Mouse (Mus musculus): ENCODE results near the gene Zfp119a. TPM values are rescaled to one million over a fixed set of nuclear protein-coding genes. Genes with fewer than 3 reads are reported as not detected.

Zfp119a gene
- polyA plus RNA-seq, 1 experiment: not detected

GRCm38 (mm10) chr17:55843067-55843466 is 35.7 kb downstream of the Zfp119a start:
- Histone ChIP-seq H3K9me3 (ENCODE audit: control insufficient read depth, low read length) (no peaks in the 10 kb centered on the region; the same call in 1 of the 2 replicates), H3K36me3 (ENCODE audit: control insufficient read depth) (no peaks in the 10 kb centered on the region), H3K4me1 (ENCODE audit: control insufficient read depth) (no peaks in the 10 kb centered on the region), H3K4me3 (replicated peaks) (no peak overlapping the region), H3K27me3 (ENCODE audit: control insufficient read depth) (no peaks in the 10 kb centered on the region)
- no peak for TF ChIP-seq GATA1 (IDR thresholded peaks at IDR 0.05; ENCODE audit: low read length)

- Histone ChIP-seq H3K4me1 (ENCODE audit: control insufficient read depth) (no peaks in the 10 kb centered on the region), H3K36me3 (ENCODE audit: control insufficient read depth) (no peaks in the 10 kb centered on the region), H3K9me3 (ENCODE audit: control insufficient read depth, low read length) (no peaks in the 10 kb centered on the region), H3K27me3 (ENCODE audit: control insufficient read depth) (no peaks in the 10 kb centered on the region), H3K4me3 (replicated peaks) (no peak overlapping the region)
- TF ChIP-seq TAL1 (IDR thresholded peaks at IDR 0.05; ENCODE audit: low read length) (no peak), GATA1 (IDR thresholded peaks at IDR 0.05; ENCODE audit: low read length) (no peak)
Measured at GRCm38 (mm10) chr17:55821566-55821965, 57.2 kb downstream of the Zfp119a start.

- Histone ChIP-seq H3K4me3 (replicated peaks) (no peak overlapping the region), H3K27me3 (ENCODE audit: control insufficient read depth) (no peaks in the 10 kb centered on the region), H3K36me3 (ENCODE audit: control insufficient read depth) (no peaks in the 10 kb centered on the region), H3K4me1 (ENCODE audit: control insufficient read depth) (no peaks in the 10 kb centered on the region), H3K9me3 (ENCODE audit: control insufficient read depth, low read length) (no peaks in the 10 kb centered on the region)
- no peak for TF ChIP-seq TAL1 (IDR thresholded peaks at IDR 0.05; ENCODE audit: low read length)
- no peak for TF ChIP-seq GATA1 (IDR thresholded peaks at IDR 0.05; ENCODE audit: low read length)
Measured at GRCm38 (mm10) chr17:55816853-55817252, 61.9 kb downstream of the Zfp119a start.

Other genes starting within 250 kb of the Zfp119a start
- 0.05 and 0.10 TPM in 2 replicates for gene Pot1b, start 166.3 kb downstream of the Zfp119a start, polyA plus RNA-seq (2012)
- gene Adgre4, start 128.9 kb downstream of the Zfp119a start, polyA plus RNA-seq (2012): not detected in 2 replicates
- gene Zfp959, start 13.2 kb upstream of the Zfp119a start, polyA plus RNA-seq (2012): 0.06 and 0.10 TPM in 2 replicates
- not detected in 2 replicates for gene Zfp119b, start 70.6 kb upstream of the Zfp119a start, polyA plus RNA-seq (2012)
- 0.34 and 0.37 TPM in 2 replicates for gene Ebi3, start 73.7 kb upstream of the Zfp119a start, polyA plus RNA-seq (2012)
- 1.6 and 1.7 TPM in 2 replicates for gene Yju2, start 80.2 kb upstream of the Zfp119a start, polyA plus RNA-seq (2012)
- not detected in 2 replicates for gene Shd, start 91.5 kb upstream of the Zfp119a start, polyA plus RNA-seq (2012)
- gene Fsd1, start 107.6 kb upstream of the Zfp119a start, polyA plus RNA-seq (2012): not detected in 2 replicates
- 0.04 TPM in 1 of 2 replicates, not detected in the other for gene Stap2, start 126.7 kb upstream of the Zfp119a start, polyA plus RNA-seq (2012)
- gene Mpnd, start 126.8 kb upstream of the Zfp119a start, polyA plus RNA-seq (2012): 0.76 and 1.1 TPM in 2 replicates
- 5.9 TPM in 2 replicates for gene Sh3gl1, start 157.7 kb upstream of the Zfp119a start, polyA plus RNA-seq (2012)
- gene Chaf1a, start 161.5 kb upstream of the Zfp119a start, polyA plus RNA-seq (2012): 10.0 and 11.6 TPM in 2 replicates
- 3.4 and 4.0 TPM in 2 replicates for gene Ubxn6, start 196.1 kb upstream of the Zfp119a start, polyA plus RNA-seq (2012)
- gene Hdgfl2, start 200.7 kb upstream of the Zfp119a start, polyA plus RNA-seq (2012): 35.9 and 38.5 TPM in 2 replicates
- gene Plin4, start 230.9 kb upstream of the Zfp119a start, polyA plus RNA-seq (2012): not detected in 2 replicates
- gene Plin5, start 238.7 kb upstream of the Zfp119a start, polyA plus RNA-seq (2012): not detected in 2 replicates
- 0.03 TPM in 1 of 2 replicates, not detected in the other for gene Lrg1, start 243.1 kb upstream of the Zfp119a start, polyA plus RNA-seq (2012)

Measured in erythroblast, embryonic 14.5 days (primary cell).